Mouse (Mus musculus) liver, postnatal 0 days (tissue): ENCODE data around the gene Clcnka.

Source experiments
- CTCF ChIP-seq: sonication (generic); IDR thresholded peaks from 2 replicates; pipeline ENCODE4 v1.5.1; 2016; ENCODE audit warnings: antibody characterized with exemption, low read depth
- EP300 ChIP-seq: IDR thresholded peaks from 2 replicates; pipeline ENCODE4 v1.6.1; 2016; ENCODE audit warnings: antibody characterized with exemption, low read depth, mild to moderate bottlenecking

- TF ChIP-seq CTCF (no peak), EP300 (no peak)
Observed at GRCm38 (mm10) chr4:141427921-141428320, 29.4 kb upstream of the Clcnka start.
